Mouse (Mus musculus) liver, adult 2 months (tissue): ENCODE data around the gene Dhh.

Experiments used
- CTCF ChIP-seq: fragments of 200-500 bp; IDR thresholded peaks from 2 replicates; pipeline ENCODE4 v1.5.1; 2011; ENCODE audit warnings: low read depth, low read length, control low read depth
- POLR2A ChIP-seq: fragments of 200-500 bp; IDR thresholded peaks from 2 replicates; pipeline ENCODE4 v1.6.1; 2011; ENCODE audit warnings: low read length, control low read depth; ENCODE audit not compliant: insufficient read depth; ENCODE audit errors: extremely low read depth

DNA sequence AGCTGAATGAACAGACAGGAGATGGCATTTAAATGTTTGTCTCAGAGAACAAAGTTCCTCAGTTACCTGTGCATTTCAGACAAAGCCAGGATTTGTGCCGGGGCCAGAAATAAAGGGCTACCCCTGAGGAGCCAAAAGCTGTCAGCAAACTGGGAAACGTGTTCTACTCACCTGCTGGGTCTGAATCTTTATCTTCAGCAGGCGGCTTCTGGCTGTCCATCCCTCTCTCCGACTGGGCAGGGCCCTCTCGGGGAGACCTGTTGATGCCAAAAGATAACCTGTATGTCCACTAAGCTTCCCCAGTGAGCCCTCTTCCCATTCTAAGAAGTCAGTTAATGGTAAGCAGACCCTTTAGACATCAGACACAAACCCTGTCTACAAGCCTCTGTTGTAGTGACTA lies 31.8 kb downstream of the Dhh start:
- TF ChIP-seq CTCF: no peak
- TF ChIP-seq POLR2A: no peak
